Mouse (Mus musculus): Measurements from ENCODE around the gene Socs3.

The Socs3 gene

GRCm38 (mm10) chr11:117924466-117924865, 45.4 kb downstream of the Socs3 start:
- DNase-seq (ENCODE audit: low read depth, low spot score), result no peak

GRCm38 (mm10) chr11:117923279-117923678, 46.6 kb downstream of the Socs3 start:
- DNase-seq (ENCODE audit: low read depth, low spot score), result no peak

GRCm38 (mm10) chr11:117919211-117919610, 50.6 kb downstream of the Socs3 start:
- no peak for DNase-seq (ENCODE audit: low read depth, low spot score)

GRCm38 (mm10) chr11:117918541-117918940, 51.3 kb downstream of the Socs3 start:
- no peak for DNase-seq (ENCODE audit: low read depth, low spot score)

All from retina, postnatal 7 days (tissue).